Mouse (Mus musculus): ENCODE data around the gene Slc38a8. TPM values are rescaled to one million over a fixed set of nuclear protein-coding genes. Genes with fewer than 3 reads are reported as not detected.

Gene Slc38a8
- polyA plus RNA-seq, 1 experiment from 2014 or later, result not detected

DNA sequence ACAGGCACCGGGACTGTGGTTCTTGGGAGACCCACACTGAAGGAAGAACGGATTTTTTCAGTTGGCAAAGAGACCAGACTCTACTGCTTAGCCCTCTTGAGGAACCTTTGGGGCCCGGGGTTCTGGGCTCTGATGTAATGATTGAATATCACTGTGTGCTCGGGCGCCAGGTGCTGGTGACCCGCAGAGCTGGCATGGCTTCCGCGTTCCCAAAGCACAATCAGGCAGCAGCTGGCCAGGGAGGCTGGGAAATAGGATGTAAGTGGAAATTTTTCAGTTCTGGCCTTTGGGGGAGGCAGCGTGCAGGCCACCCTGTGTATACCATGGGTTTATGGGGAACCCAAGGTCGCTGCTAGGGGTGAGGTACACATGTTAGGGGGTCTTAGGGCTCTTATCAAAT lies 34.7 kb downstream of the Slc38a8 start:
- Histone ChIP-seq H3K4me2 (replicated peaks; ENCODE audit: low read depth, low read length) (no peak overlapping the region), H3K9ac (ENCODE audit: low read depth, low read length) (no peak overlapping the region), H3K36me3 (ENCODE audit: control insufficient read depth, insufficient read depth, low read length) (no peaks in the 10 kb centered on the region), H3K27ac (ENCODE audit: low read depth, low read length) (no peak overlapping the region), H3K9me3 (ENCODE audit: control insufficient read depth, low read length) (no peaks in the 10 kb centered on the region), H3K27me3 (ENCODE audit: control insufficient read depth, insufficient read depth, low read length) (peaks cover 8% of the 10 kb centered on the region; the same call in 1 of the 2 replicates), H3K4me1 (ENCODE audit: control insufficient read depth, insufficient read depth, low read length) (peaks cover 24% of the 10 kb centered on the region), H3K4me3 (ENCODE audit: low read length) (no peak overlapping the region)
- ATAC-seq (ENCODE audit: low FRiP score, low TSS enrichment), result no peak
- WGBS, result 77% methylated on average over 10 of the region's 10 CpGs

- Histone ChIP-seq H3K4me2 (replicated peaks; ENCODE audit: low read depth, low read length) (peak overlapping the region; percentile 38), H3K36me3 (ENCODE audit: control insufficient read depth, insufficient read depth, low read length) (no peaks in the 10 kb centered on the region), H3K27me3 (ENCODE audit: control insufficient read depth, insufficient read depth, low read length) (peaks cover 8% of the 10 kb centered on the region; the same call in 1 of the 2 replicates), H3K27ac (ENCODE audit: low read depth, low read length) (no peak overlapping the region), H3K9me3 (ENCODE audit: control insufficient read depth, low read length) (no peaks in the 10 kb centered on the region), H3K4me3 (ENCODE audit: low read length) (peak overlapping the region; percentile 17), H3K4me1 (ENCODE audit: control insufficient read depth, insufficient read depth, low read length) (peaks cover 24% of the 10 kb centered on the region), H3K9ac (ENCODE audit: low read depth, low read length) (no peak overlapping the region)
- 1% methylated on average over 18 of the region's 18 CpGs for WGBS
- ATAC-seq (ENCODE audit: low FRiP score, low TSS enrichment), result peak; percentile 77
Measured at GRCm38 (mm10) chr8:119466105-119466504, 35.4 kb downstream of the Slc38a8 start.

GRCm38 (mm10) chr8:119463709-119464108 lies 37.8 kb downstream of the Slc38a8 start:
- peaks cover 27% of the 10 kb centered on the region for H3K4me1 ChIP-seq (ENCODE audit: control insufficient read depth, insufficient read depth, low read length)
- no peak for ATAC-seq (ENCODE audit: low FRiP score, low TSS enrichment)
- no peak overlapping the region for H3K9ac ChIP-seq (ENCODE audit: low read depth, low read length)
- no peaks in the 10 kb centered on the region for H3K36me3 ChIP-seq (ENCODE audit: control insufficient read depth, insufficient read depth, low read length)
- H3K27me3 ChIP-seq (ENCODE audit: control insufficient read depth, insufficient read depth, low read length), result peaks cover 8% of the 10 kb centered on the region; the same call in 1 of the 2 replicates
- no peak overlapping the region for H3K27ac ChIP-seq (ENCODE audit: low read depth, low read length)
- WGBS, result 38% methylated on average over 7 of the region's 7 CpGs
- no peak overlapping the region for H3K4me3 ChIP-seq (ENCODE audit: low read length)
- no peak overlapping the region for H3K4me2 ChIP-seq (replicated peaks; ENCODE audit: low read depth, low read length)
- no peaks in the 10 kb centered on the region for H3K9me3 ChIP-seq (ENCODE audit: control insufficient read depth, low read length)

GRCm38 (mm10) chr8:119461356-119461755 lies 40.1 kb downstream of the Slc38a8 start:
- H3K4me3 ChIP-seq (ENCODE audit: low read length), result no peak overlapping the region
- H3K27me3 ChIP-seq (ENCODE audit: control insufficient read depth, insufficient read depth, low read length), result peaks cover 8% of the 10 kb centered on the region; the same call in 1 of the 2 replicates
- H3K36me3 ChIP-seq (ENCODE audit: control insufficient read depth, insufficient read depth, low read length), result no peaks in the 10 kb centered on the region
- H3K9ac ChIP-seq (ENCODE audit: low read depth, low read length), result no peak overlapping the region
- peaks cover 24% of the 10 kb centered on the region for H3K4me1 ChIP-seq (ENCODE audit: control insufficient read depth, insufficient read depth, low read length)
- no peak for ATAC-seq (ENCODE audit: low FRiP score, low TSS enrichment)
- no peak overlapping the region for H3K4me2 ChIP-seq (replicated peaks; ENCODE audit: low read depth, low read length)
- H3K9me3 ChIP-seq (ENCODE audit: control insufficient read depth, low read length), result no peaks in the 10 kb centered on the region
- H3K27ac ChIP-seq (ENCODE audit: low read depth, low read length), result no peak overlapping the region
- 69% methylated on average over 9 of the region's 9 CpGs for WGBS

- no peak for ATAC-seq (ENCODE audit: low FRiP score, low TSS enrichment)
- H3K9ac ChIP-seq (ENCODE audit: low read depth, low read length), result no peak overlapping the region
- WGBS, result 37% methylated on average over 16 of the region's 16 CpGs
- H3K36me3 ChIP-seq (ENCODE audit: control insufficient read depth, insufficient read depth, low read length), result no peaks in the 10 kb centered on the region
- H3K4me1 ChIP-seq (ENCODE audit: control insufficient read depth, insufficient read depth, low read length), result peaks cover 10% of the 10 kb centered on the region; the same call in 1 of the 2 replicates
- no peaks in the 10 kb centered on the region for H3K9me3 ChIP-seq (ENCODE audit: control insufficient read depth, low read length)
- no peak overlapping the region for H3K4me2 ChIP-seq (replicated peaks; ENCODE audit: low read depth, low read length)
- H3K27me3 ChIP-seq (ENCODE audit: control insufficient read depth, insufficient read depth, low read length), result peaks cover 2% of the 10 kb centered on the region; the same call in 1 of the 2 replicates
- no peak overlapping the region for H3K4me3 ChIP-seq (ENCODE audit: low read length)
- H3K27ac ChIP-seq (ENCODE audit: low read depth, low read length), result no peak overlapping the region
Measured at GRCm38 (mm10) chr8:119459724-119460123, 41.8 kb downstream of the Slc38a8 start.

- Histone ChIP-seq H3K4me1 (ENCODE audit: control insufficient read depth, insufficient read depth, low read length) (0 out of 2 replicates have a peak, but pooled peaks cover 3% of the 10 kb centered on the region), H3K9ac (ENCODE audit: low read depth, low read length) (no peak overlapping the region), H3K27ac (ENCODE audit: low read depth, low read length) (no peak overlapping the region), H3K36me3 (ENCODE audit: control insufficient read depth, insufficient read depth, low read length) (no peaks in the 10 kb centered on the region), H3K27me3 (ENCODE audit: control insufficient read depth, insufficient read depth, low read length) (no peaks in the 10 kb centered on the region), H3K4me2 (replicated peaks; ENCODE audit: low read depth, low read length) (no peak overlapping the region), H3K9me3 (ENCODE audit: control insufficient read depth, low read length) (no peaks in the 10 kb centered on the region), H3K4me3 (ENCODE audit: low read length) (no peak overlapping the region)
- 84% methylated on average over 5 of the region's 5 CpGs for WGBS
- ATAC-seq (ENCODE audit: low FRiP score, low TSS enrichment), result no peak
Measured at GRCm38 (mm10) chr8:119456045-119456444, 45.5 kb downstream of the Slc38a8 start.

- Histone ChIP-seq H3K9ac (ENCODE audit: low read depth, low read length) (no peak overlapping the region), H3K4me2 (replicated peaks; ENCODE audit: low read depth, low read length) (no peak overlapping the region), H3K4me1 (ENCODE audit: control insufficient read depth, insufficient read depth, low read length) (no peaks in the 10 kb centered on the region), H3K9me3 (ENCODE audit: control insufficient read depth, low read length) (no peaks in the 10 kb centered on the region), H3K36me3 (ENCODE audit: control insufficient read depth, insufficient read depth, low read length) (no peaks in the 10 kb centered on the region), H3K27me3 (ENCODE audit: control insufficient read depth, insufficient read depth, low read length) (peaks cover 11% of the 10 kb centered on the region; the same call in 1 of the 2 replicates), H3K27ac (ENCODE audit: low read depth, low read length) (no peak overlapping the region), H3K4me3 (ENCODE audit: low read length) (no peak overlapping the region)
- whole genome bisulfite sequencing, result 84% methylated on average over 5 of the region's 5 CpGs
- ATAC-seq (ENCODE audit: low FRiP score, low TSS enrichment), result no peak
Measured at GRCm38 (mm10) chr8:119452919-119453318, 48.6 kb downstream of the Slc38a8 start.

- no peaks in the 10 kb centered on the region for H3K9me3 ChIP-seq (ENCODE audit: control insufficient read depth, low read length)
- no peaks in the 10 kb centered on the region for H3K36me3 ChIP-seq (ENCODE audit: control insufficient read depth, insufficient read depth, low read length)
- ATAC-seq (ENCODE audit: low FRiP score, low TSS enrichment), result no peak
- no peak overlapping the region for H3K27ac ChIP-seq (ENCODE audit: low read depth, low read length)
- H3K27me3 ChIP-seq (ENCODE audit: control insufficient read depth, insufficient read depth, low read length), result peaks cover 22% of the 10 kb centered on the region
- H3K4me2 ChIP-seq (replicated peaks; ENCODE audit: low read depth, low read length), result no peak overlapping the region
- no peak overlapping the region for H3K4me3 ChIP-seq (ENCODE audit: low read length)
- 0 out of 2 replicates have a peak, but pooled peaks cover 7% of the 10 kb centered on the region for H3K4me1 ChIP-seq (ENCODE audit: control insufficient read depth, insufficient read depth, low read length)
- 94% methylated on average over 4 of the region's 4 CpGs for WGBS
- no peak overlapping the region for H3K9ac ChIP-seq (ENCODE audit: low read depth, low read length)
Measured at GRCm38 (mm10) chr8:119451131-119451530, 50.4 kb downstream of the Slc38a8 start.

GRCm38 (mm10) chr8:119449627-119450026 lies 51.9 kb downstream of the Slc38a8 start:
- 0 out of 2 replicates have a peak, but pooled peaks cover 7% of the 10 kb centered on the region for H3K4me1 ChIP-seq (ENCODE audit: control insufficient read depth, insufficient read depth, low read length)
- H3K36me3 ChIP-seq (ENCODE audit: control insufficient read depth, insufficient read depth, low read length), result no peaks in the 10 kb centered on the region
- H3K4me3 ChIP-seq (ENCODE audit: low read length), result no peak overlapping the region
- no peak overlapping the region for H3K4me2 ChIP-seq (replicated peaks; ENCODE audit: low read depth, low read length)
- ATAC-seq (ENCODE audit: low FRiP score, low TSS enrichment), result no peak
- no peaks in the 10 kb centered on the region for H3K9me3 ChIP-seq (ENCODE audit: control insufficient read depth, low read length)
- H3K27me3 ChIP-seq (ENCODE audit: control insufficient read depth, insufficient read depth, low read length), result peaks cover 25% of the 10 kb centered on the region
- 76% methylated on average over 12 of the region's 12 CpGs for WGBS
- H3K27ac ChIP-seq (ENCODE audit: low read depth, low read length), result no peak overlapping the region
- H3K9ac ChIP-seq (ENCODE audit: low read depth, low read length), result no peak overlapping the region
